Mouse (Mus musculus): ENCODE measurements at regions not wholly inside any gene's neighbourhood (a gene's known extent, or its start where the extent isn't known, plus 50 kb on each side); places are given as distances from the start of the nearest gene placed in this dataset.
"Not testable (repeated sequence)": the region's sequence is repeated elsewhere in the genome, so short reads cannot be mapped to it uniquely, and the experiment has no call there.

- peak; percentile 4 for DNase-seq (ENCODE audit: low spot score)
These were observed 304.3 kb upstream of the Chordc1 start for GRCm38 (mm10) chr9:17987606-17988005.

- no peak for DNase-seq (ENCODE audit: low spot score)
These were observed 289.4 kb upstream of the Chordc1 start for GRCm38 (mm10) chr9:18002557-18002956.

GRCm38 (mm10) chr9:18041346-18041745, 250.6 kb upstream of the Chordc1 start:
- DNase-seq (ENCODE audit: low spot score) = no peak

GRCm38 (mm10) chr9:18042636-18043035, 249.3 kb upstream of the Chordc1 start:
- not testable (repeated sequence) for DNase-seq (ENCODE audit: low spot score)

GRCm38 (mm10) chr9:18076942-18077341, 215.0 kb upstream of the Chordc1 start:
- DNase-seq (ENCODE audit: low spot score) = no peak

- DNase-seq (ENCODE audit: low spot score) = not testable (repeated sequence)
These were observed 213.5 kb upstream of the Chordc1 start for GRCm38 (mm10) chr9:18078446-18078845.

GRCm38 (mm10) chr9:18079120-18079519, 212.8 kb upstream of the Chordc1 start:
- not testable (repeated sequence) for DNase-seq (ENCODE audit: low spot score)
